Mouse (Mus musculus): ENCODE data around the gene Snx29. TPM values are rescaled to one million over a fixed set of nuclear protein-coding genes. Genes with fewer than 3 reads are reported as not detected.
A peak's percentile ranks its signal among the peaks of the same experiment; 100 is the strongest.

Gene Snx29
- polyA plus RNA-seq, 1 experiment from 2014 or later, result 17.2 TPM

DNA sequence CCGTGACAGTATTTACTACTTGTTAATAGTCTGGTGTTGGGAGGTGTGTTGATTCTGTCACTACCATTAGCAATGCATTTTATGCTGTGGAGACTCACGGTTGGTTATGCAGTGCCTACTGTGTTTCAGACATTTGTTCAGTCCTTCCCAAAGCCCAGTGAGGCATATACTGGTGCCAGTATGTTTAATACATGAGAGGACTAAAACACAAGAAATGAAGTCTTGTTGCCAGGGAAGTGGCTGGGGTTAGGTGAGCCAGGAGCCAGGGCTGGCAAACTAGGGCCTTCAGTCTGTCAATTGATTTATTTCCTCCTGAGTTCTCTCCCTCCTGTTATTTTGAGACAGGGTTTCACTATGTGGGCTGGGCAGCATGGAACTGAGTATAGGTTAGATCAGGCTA lies 154.3 kb downstream of the Snx29 start:
- Histone ChIP-seq H3K9ac (no peak overlapping the region), H3K4me1 (replicated peaks) (0 out of 2 replicates have a peak, but pooled peaks cover 3% of the 10 kb centered on the region), H3K27me3 (no peaks in the 10 kb centered on the region), H3K4me2 (no peak overlapping the region), H3K36me3 (no peaks in the 10 kb centered on the region), H3K4me3 (no peak overlapping the region), H3K9me3 (no peaks in the 10 kb centered on the region), H3K27ac (replicated peaks) (no peak overlapping the region)
- WGBS, result 74% methylated on average over 2 of the region's 2 CpGs
- no peak for ATAC-seq (ENCODE audit: low FRiP score, low read depth)

DNA sequence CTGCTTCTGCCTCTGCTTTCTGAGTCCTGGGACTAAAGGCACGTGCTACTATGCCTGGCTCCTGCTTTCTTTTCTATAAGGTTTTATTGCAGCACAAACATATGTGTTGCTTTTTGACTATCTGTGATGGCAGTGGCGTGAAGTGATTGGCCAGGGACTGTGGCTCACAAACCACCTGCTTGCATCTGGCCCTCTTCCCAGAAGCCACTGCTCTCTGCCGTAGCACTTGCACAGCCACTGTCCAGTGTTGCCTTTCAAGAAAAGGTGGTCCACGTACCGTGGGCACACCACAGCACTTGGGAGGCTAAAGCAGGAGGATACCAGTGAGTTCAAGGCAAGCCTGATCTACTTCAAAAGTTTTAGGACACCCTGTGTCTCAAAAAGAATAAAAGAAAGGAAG lies 154.9 kb downstream of the Snx29 start:
- no peaks in the 10 kb centered on the region for H3K27me3 ChIP-seq
- no peaks in the 10 kb centered on the region for H3K36me3 ChIP-seq
- no peaks in the 10 kb centered on the region for H3K9me3 ChIP-seq
- WGBS, result 79% methylated on average over 5 of the region's 5 CpGs
- no peak overlapping the region for H3K4me3 ChIP-seq
- no peak overlapping the region for H3K9ac ChIP-seq
- ATAC-seq (ENCODE audit: low FRiP score, low read depth), result no peak
- H3K4me1 ChIP-seq (replicated peaks), result 0 out of 2 replicates have a peak, but pooled peaks cover 3% of the 10 kb centered on the region
- H3K27ac ChIP-seq (replicated peaks), result no peak overlapping the region
- no peak overlapping the region for H3K4me2 ChIP-seq

DNA sequence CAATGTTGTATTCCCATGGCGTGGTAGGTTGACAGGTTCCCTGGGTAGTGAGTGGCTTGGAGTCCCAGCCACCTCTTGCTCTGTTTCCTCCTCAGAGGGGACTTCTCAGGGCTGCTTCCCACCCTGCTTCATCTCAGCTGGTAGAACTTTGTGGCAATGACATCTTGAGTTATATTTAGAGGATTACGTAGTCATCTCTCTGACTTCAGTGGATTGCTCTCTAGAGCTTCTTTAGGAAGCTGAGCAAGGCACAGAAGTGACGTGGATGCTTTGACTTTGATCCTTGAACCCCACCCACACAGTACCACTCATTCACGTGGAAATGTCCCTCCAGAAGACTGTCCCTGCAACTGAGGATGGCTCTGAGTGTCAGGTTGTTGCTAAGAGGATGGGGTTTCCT lies 156.9 kb downstream of the Snx29 start:
- Histone ChIP-seq H3K36me3 (no peaks in the 10 kb centered on the region), H3K4me3 (no peak overlapping the region), H3K9me3 (no peaks in the 10 kb centered on the region), H3K27ac (replicated peaks) (no peak overlapping the region), H3K9ac (no peak overlapping the region), H3K4me2 (no peak overlapping the region), H3K4me1 (replicated peaks) (no peaks in the 10 kb centered on the region), H3K27me3 (no peaks in the 10 kb centered on the region)
- ATAC-seq (ENCODE audit: low FRiP score, low read depth), result no peak
- WGBS, result 78% methylated on average over 4 of the region's 4 CpGs

DNA sequence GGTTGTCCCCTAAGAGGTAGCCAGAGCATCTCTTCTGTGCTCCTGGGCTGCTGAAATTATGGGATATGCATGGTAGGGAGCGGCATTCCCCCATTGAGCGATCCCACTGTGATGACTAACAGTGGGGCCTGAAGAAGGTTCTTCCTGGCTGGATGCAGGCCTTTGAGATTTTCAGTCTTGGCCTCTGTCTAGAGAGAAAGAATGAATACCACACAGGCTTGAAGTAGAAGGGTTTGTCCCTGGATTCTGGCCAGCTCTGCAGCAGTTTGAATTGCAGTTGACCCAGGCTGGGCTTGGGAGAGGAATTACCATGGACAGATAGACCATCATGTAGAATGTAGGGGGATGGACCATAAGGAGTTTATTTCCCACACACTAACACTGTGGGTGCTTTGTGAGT lies 159.5 kb downstream of the Snx29 start:
- Histone ChIP-seq H3K27me3 (no peaks in the 10 kb centered on the region), H3K27ac (replicated peaks) (no peak overlapping the region), H3K4me3 (no peak overlapping the region), H3K4me1 (replicated peaks) (no peaks in the 10 kb centered on the region), H3K9me3 (no peaks in the 10 kb centered on the region), H3K4me2 (no peak overlapping the region), H3K36me3 (no peaks in the 10 kb centered on the region), H3K9ac (no peak overlapping the region)
- WGBS, result 92% methylated on average over 2 of the region's 2 CpGs
- no peak for ATAC-seq (ENCODE audit: low FRiP score, low read depth)

DNA sequence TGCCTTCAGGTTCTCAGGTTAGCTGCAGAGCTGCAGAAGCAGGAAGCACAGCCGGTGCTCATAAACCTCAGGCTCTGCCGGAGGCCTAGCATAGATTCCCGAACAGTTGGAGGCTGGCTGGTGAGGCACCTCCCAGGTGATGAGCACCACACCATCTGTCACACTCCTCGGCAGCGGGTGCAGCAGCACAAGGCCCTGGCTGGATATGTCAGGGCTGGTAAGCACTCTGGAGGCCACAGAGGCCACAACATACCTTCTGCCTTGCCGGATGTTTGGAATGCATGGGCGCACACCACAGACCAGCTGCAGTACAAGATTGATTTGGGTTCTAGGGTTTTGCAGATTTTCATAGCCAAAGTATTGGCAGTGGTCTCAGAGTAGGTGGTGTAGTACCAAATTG lies 172.2 kb downstream of the Snx29 start:
- no peak overlapping the region for H3K4me2 ChIP-seq
- no peak for ATAC-seq (ENCODE audit: low FRiP score, low read depth)
- 68% methylated on average over 7 of the region's 7 CpGs for WGBS
- no peak overlapping the region for H3K27ac ChIP-seq (replicated peaks)
- H3K27me3 ChIP-seq, result no peaks in the 10 kb centered on the region
- H3K9me3 ChIP-seq, result no peaks in the 10 kb centered on the region
- H3K9ac ChIP-seq, result no peak overlapping the region
- no peak overlapping the region for H3K4me3 ChIP-seq
- no peaks in the 10 kb centered on the region for H3K36me3 ChIP-seq
- 0 out of 2 replicates have a peak, but pooled peaks cover 4% of the 10 kb centered on the region for H3K4me1 ChIP-seq (replicated peaks)

DNA sequence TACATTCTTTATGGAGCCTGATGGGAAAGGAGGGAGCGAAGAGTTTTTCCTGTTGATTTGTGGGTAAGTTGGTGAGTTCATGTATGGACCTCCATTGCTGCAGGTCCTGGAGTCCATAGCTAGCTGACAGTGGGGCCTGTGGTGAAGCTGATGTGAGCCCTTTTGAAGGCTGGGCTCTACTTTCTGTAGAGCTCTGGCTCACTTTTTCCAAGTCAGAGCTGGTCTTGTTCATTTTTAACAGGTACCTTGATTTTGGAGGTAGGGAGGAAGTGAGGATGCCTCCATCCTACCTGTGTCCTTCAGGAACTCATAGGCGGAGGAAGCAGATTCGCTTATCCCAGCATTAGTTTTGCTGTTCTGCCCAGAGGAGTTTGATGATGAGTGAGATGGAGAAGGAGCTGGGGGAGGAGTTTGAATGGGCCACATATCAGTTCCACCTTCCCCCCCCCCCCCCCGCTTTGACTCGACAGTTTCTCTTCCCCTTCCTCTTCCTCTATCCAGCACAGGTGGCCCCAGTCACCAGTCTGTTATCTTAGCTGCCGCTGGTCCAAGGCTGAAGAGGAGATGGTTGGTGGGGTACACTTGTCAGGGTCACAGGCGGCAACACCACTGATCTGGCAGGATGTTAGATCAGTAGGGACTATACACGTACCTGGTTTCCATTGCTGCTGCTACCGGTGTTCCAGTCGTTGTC lies 173.4 kb downstream of the Snx29 start:
- Histone ChIP-seq H3K4me2 (no peak overlapping the region), H3K4me3 (no peak overlapping the region), H3K27me3 (no peaks in the 10 kb centered on the region), H3K9ac (no peak overlapping the region), H3K36me3 (no peaks in the 10 kb centered on the region), H3K27ac (replicated peaks) (no peak overlapping the region), H3K9me3 (no peaks in the 10 kb centered on the region), H3K4me1 (replicated peaks) (0 out of 2 replicates have a peak, but pooled peaks cover 4% of the 10 kb centered on the region)
- 87% methylated on average over 9 of the region's 10 CpGs for WGBS
- no peak for ATAC-seq (ENCODE audit: low FRiP score, low read depth)

DNA sequence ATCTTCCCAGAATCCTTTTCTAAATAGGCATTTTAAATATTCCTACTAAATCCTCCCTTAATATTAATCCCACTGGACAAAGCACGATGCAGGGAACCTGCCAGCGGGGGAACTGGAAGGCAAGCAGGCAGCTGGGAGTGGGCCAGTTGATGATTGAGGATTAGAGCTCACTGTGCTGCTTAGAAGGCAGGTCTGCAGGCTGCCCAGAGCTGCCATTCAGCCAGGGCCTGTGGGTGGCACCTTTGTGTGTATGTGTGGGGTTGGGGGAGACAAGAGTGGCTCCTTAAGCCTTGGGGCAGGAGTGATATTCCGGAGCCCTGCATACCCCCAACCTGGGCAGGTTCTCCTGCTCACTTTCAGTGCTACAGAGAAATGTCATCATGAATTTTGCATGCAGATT lies 174.0 kb downstream of the Snx29 start:
- H3K9me3 ChIP-seq, result no peaks in the 10 kb centered on the region
- H3K36me3 ChIP-seq, result no peaks in the 10 kb centered on the region
- ATAC-seq (ENCODE audit: low FRiP score, low read depth), result no peak
- 65% methylated on average over 3 of the region's 3 CpGs for WGBS
- no peaks in the 10 kb centered on the region for H3K27me3 ChIP-seq
- no peak overlapping the region for H3K4me2 ChIP-seq
- H3K4me3 ChIP-seq, result no peak overlapping the region
- H3K4me1 ChIP-seq (replicated peaks), result 0 out of 2 replicates have a peak, but pooled peaks cover 4% of the 10 kb centered on the region
- H3K27ac ChIP-seq (replicated peaks), result no peak overlapping the region
- H3K9ac ChIP-seq, result no peak overlapping the region

DNA sequence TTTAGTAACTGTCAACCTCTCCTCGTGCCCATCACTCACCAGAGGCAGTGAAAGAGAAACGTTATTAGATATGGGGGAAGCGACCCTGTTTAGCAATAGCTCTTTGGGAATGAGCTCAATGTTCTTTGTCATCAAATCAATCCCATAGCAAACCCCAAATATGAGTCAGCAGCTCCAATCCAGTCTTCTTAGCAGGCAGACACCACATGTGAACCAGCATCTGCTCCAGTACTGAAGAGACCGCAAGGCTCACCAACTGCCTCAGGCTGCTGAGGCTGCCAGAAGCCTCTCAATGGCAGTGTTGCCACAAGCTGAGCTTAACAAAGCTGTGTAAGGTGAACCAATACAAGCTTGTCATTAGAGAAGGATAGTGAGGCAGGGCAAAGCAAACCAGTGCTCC lies 177.4 kb downstream of the Snx29 start:
- Histone ChIP-seq H3K27me3 (no peaks in the 10 kb centered on the region), H3K9me3 (no peaks in the 10 kb centered on the region), H3K4me2 (no peak overlapping the region), H3K4me3 (no peak overlapping the region), H3K9ac (no peak overlapping the region), H3K36me3 (no peaks in the 10 kb centered on the region), H3K4me1 (replicated peaks) (0 out of 2 replicates have a peak, but pooled peaks cover 4% of the 10 kb centered on the region), H3K27ac (replicated peaks) (no peak overlapping the region)
- no peak for ATAC-seq (ENCODE audit: low FRiP score, low read depth)
- 70% methylated on average over 4 of the region's 4 CpGs for WGBS

DNA sequence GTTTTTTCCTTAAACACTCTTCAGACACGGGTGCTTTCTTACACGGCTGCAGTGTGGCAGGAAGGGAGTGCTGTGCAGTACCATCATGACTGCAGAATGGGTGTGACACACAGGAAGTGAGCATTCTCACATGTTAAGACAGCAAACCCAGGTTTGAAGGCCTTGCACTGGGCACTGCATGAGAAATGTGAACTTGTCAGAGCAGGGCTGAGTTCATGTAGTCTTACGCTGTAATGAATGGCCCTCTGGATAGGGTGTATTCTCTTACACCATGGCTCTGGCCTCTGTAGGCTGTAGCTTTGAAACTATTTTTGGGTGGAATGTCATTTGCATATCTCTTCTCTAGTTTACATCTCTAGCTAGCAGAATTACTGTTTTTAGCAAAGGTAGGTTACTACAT lies 178.4 kb downstream of the Snx29 start:
- no peak overlapping the region for H3K27ac ChIP-seq (replicated peaks)
- no peaks in the 10 kb centered on the region for H3K27me3 ChIP-seq
- H3K9me3 ChIP-seq, result no peaks in the 10 kb centered on the region
- ATAC-seq (ENCODE audit: low FRiP score, low read depth), result no peak
- no peak overlapping the region for H3K4me2 ChIP-seq
- WGBS, result 90% methylated on average over 3 of the region's 3 CpGs
- H3K9ac ChIP-seq, result no peak overlapping the region
- no peak overlapping the region for H3K4me3 ChIP-seq
- H3K36me3 ChIP-seq, result no peaks in the 10 kb centered on the region
- H3K4me1 ChIP-seq (replicated peaks), result peaks cover 9% of the 10 kb centered on the region; the same call in 1 of the 2 replicates

DNA sequence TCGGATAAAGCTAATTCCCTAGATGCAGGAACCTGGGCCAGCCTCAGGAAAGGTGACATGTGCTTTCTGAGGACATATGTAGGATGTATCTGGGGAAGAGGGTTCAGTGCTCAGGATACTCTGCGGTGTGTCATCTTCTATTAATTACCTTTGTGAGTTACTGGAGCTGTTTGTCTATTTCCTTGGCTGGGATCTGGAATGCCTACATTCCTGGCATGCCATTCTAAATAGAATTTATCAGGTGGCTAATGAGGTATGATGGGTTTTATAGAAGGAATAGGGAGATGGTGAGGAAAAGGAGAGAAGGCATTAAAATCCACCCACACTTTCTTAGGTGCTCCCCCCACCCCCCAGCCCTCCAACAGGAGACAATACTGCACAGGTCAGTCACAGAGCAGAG lies 178.9 kb downstream of the Snx29 start:
- H3K4me2 ChIP-seq, result no peak overlapping the region
- peaks cover 9% of the 10 kb centered on the region; the same call in 1 of the 2 replicates for H3K4me1 ChIP-seq (replicated peaks)
- no peaks in the 10 kb centered on the region for H3K27me3 ChIP-seq
- H3K36me3 ChIP-seq, result no peaks in the 10 kb centered on the region
- H3K9ac ChIP-seq, result no peak overlapping the region
- H3K27ac ChIP-seq (replicated peaks), result no peak overlapping the region
- H3K9me3 ChIP-seq, result no peaks in the 10 kb centered on the region
- no peak for ATAC-seq (ENCODE audit: low FRiP score, low read depth)
- 74% methylated on average over 2 of the region's 2 CpGs for WGBS
- no peak overlapping the region for H3K4me3 ChIP-seq

DNA sequence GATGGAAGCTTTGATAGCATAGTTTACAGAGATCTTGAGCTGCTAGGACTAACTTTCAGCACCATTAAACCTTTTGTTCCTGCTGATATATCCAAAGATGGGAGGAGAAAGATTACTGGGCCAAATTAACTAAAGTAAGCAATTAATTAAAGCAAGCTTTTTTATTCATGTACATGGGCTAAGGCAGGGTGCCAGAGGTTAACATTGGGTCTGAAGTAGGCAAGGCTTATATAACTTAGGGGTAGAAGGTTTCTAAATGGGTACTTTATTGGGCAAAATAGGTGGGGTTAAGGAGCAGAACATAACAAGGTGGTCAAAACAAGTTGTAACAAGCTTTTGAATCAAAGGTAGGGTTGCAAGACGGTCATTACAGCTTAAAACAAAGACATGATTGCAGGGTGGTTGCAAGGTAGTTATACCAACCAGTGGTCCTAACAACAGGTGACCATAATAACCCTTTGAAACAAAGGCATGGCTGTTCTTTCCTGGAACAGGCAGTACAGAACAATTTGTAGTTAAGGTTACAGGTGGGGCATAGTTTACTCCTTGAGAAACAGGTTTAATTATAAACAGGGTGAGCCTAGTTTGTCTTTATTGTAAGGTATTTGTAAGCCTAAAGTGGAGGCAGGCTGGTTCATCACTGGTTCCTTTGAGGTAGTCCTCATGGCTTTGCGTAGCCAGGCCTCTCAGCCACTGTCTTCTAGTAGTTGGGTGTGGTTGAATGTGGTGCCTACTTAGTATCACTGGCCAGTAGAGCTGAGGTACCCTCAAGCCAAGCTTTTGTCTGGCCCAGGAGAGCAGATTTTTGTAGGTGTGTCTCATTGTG lies 182.2 kb downstream of the Snx29 start:
- no peaks in the 10 kb centered on the region for H3K36me3 ChIP-seq

DNA sequence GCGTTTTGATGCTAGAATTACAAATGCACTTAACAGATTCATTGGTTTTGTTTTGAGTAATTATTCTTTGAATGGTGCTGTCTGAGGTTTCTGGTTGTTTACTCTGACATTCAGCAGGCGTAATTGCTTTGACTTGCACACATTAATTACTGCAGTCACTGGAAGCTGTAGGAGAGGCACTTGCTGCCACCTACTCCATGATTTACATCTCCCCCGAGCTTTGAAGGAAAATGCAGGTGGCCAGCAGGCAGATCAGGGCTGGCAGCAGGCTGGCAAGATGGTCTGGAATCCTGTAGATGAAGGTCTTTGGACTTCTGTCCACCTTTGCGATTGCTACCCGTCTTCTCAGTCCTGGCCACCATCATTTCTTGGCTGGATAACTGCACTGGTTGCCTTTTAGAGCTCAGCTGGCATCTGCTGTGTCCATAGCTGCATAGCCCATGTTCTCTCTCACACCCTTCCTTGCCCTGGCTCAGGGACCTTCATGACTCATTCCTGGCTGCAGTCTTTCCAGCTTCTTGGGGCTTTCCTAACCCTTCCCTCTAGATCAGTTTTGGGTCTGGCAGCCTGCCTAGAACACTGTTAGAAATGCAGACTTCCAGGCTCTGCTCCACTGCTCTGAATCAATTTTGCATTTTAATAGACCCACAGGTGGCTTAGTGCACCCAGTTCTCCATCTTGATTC lies 182.9 kb downstream of the Snx29 start:
- Histone ChIP-seq H3K27me3 (no peaks in the 10 kb centered on the region), H3K27ac (replicated peaks) (peak overlapping the region; percentile 42; the same call in 1 of the 2 replicates), H3K4me2 (no peak overlapping the region), H3K4me1 (replicated peaks) (peaks cover 5% of the 10 kb centered on the region; the same call in 1 of the 2 replicates), H3K4me3 (no peak overlapping the region), H3K9ac (no peak overlapping the region), H3K36me3 (no peaks in the 10 kb centered on the region), H3K9me3 (no peaks in the 10 kb centered on the region)
- WGBS, result 73% methylated on average over 5 of the region's 5 CpGs
- no peak for ATAC-seq (ENCODE audit: low FRiP score, low read depth)

More for the DNA sequence above, 182.2 kb downstream of the Snx29 start:
- Histone ChIP-seq H3K4me2 (no peak overlapping the region), H3K9ac (no peak overlapping the region), H3K27me3 (no peaks in the 10 kb centered on the region), H3K27ac (replicated peaks) (peak overlapping the region; percentile 42; the same call in 1 of the 2 replicates), H3K4me1 (replicated peaks) (peaks cover 5% of the 10 kb centered on the region; the same call in 1 of the 2 replicates), H3K9me3 (no peaks in the 10 kb centered on the region), H3K4me3 (no peak overlapping the region)
- WGBS, result 93% methylated on average over 2 of the region's 2 CpGs
- ATAC-seq (ENCODE audit: low FRiP score, low read depth), result no peak

All from hindbrain, embryonic 15.5 days (tissue).